Mouse (Mus musculus) embryonic facial prominence, embryonic 11.5 days (tissue): ENCODE results near the gene Casq2. TPM values are rescaled to one million over a fixed set of nuclear protein-coding genes. Genes with fewer than 3 reads are reported as not detected.

ENCODE experiments used
- ATAC-seq: fragments of 200-750 bp; cut with Nextera tagmentation; replicated peaks from 2 replicates; pipeline ENCODE4 v1.8.0; 2017; ENCODE audit warnings: low read depth; ENCODE audit not compliant: insufficient number of reproducible peaks, low FRiP score, low TSS enrichment
- DNase-seq: peaks from one replicate; pipeline ENCODE4 v3.0.0-alpha.2; 2015; ENCODE audit warnings: low spot score
- H3K27ac ChIP-seq: fragments of 300-500 bp; sonication (generic); replicated peaks from 2 replicates; pipeline ENCODE4 v1.5.1; 2014; ENCODE audit warnings: mild to moderate bottlenecking, low read depth, low read length, control low read depth
- H3K27me3 ChIP-seq: fragments of 300-500 bp; sonication (generic); 2 replicates; pipeline ENCODE4 v1.6.1; 2014; ENCODE audit warnings: mild to moderate bottlenecking, low read length, moderate library complexity, mixed read lengths; ENCODE audit not compliant: control insufficient read depth, insufficient read depth
- H3K36me3 ChIP-seq: fragments of 300-500 bp; sonication (generic); replicated peaks from 2 replicates; pipeline ENCODE4 v1.6.1; 2014; ENCODE audit warnings: low read depth, mild to moderate bottlenecking, low read length, moderate library complexity, mixed read lengths; ENCODE audit not compliant: control insufficient read depth, insufficient read depth
- H3K4me1 ChIP-seq: fragments of 300-500 bp; sonication (generic); 2 replicates; pipeline ENCODE4 v1.6.1; 2014; ENCODE audit warnings: low read length, mixed read lengths; ENCODE audit not compliant: control insufficient read depth, insufficient read depth
- H3K4me2 ChIP-seq: fragments of 300-500 bp; sonication (generic); 2 replicates; pipeline ENCODE4 v1.6.1; 2014; ENCODE audit warnings: low read depth, mild to moderate bottlenecking, control low read depth, low read length, moderate library complexity
- H3K4me3 ChIP-seq: fragments of 300-500 bp; sonication (generic); 2 replicates; pipeline ENCODE4 v1.5.1; 2014; ENCODE audit warnings: low read depth, low read length, control low read depth
- H3K9ac ChIP-seq: fragments of 300-500 bp; sonication (generic); replicated peaks from 2 replicates; pipeline ENCODE4 v1.6.1; 2014; ENCODE audit warnings: mild to moderate bottlenecking, control low read depth, low read length
- H3K9me3 ChIP-seq: fragments of 300-500 bp; sonication (generic); replicated peaks from 2 replicates; pipeline ENCODE4 v1.6.1; 2016; ENCODE audit warnings: mild to moderate bottlenecking, low read length, inconsistent platforms, mixed read lengths; ENCODE audit not compliant: control insufficient read depth
- WGBS: fragments of 180-500 bp; shearing (Covaris S2); extraction: QIAGEN DNeasy Blood & Tissue Kit; methylation state at CpG from one replicate; pipeline ENCODE4 v1.1.7; 2014; 5-methylcytosine and 5-hydroxymethylcytosine counted together
- polyA plus RNA-seq: library from polyadenylated mRNA; unstranded; fragments of >200 nt; fragmentation: Nextera tagmentation; extraction: Ambion mirVana; gene quantifications from 2 replicates; pipeline ENCODE4 v1.2.1, GENCODE M21; 2014

The Casq2 gene
- polyA plus RNA-seq, 1 experiment from 2014 or later = 2.3 TPM

DNA sequence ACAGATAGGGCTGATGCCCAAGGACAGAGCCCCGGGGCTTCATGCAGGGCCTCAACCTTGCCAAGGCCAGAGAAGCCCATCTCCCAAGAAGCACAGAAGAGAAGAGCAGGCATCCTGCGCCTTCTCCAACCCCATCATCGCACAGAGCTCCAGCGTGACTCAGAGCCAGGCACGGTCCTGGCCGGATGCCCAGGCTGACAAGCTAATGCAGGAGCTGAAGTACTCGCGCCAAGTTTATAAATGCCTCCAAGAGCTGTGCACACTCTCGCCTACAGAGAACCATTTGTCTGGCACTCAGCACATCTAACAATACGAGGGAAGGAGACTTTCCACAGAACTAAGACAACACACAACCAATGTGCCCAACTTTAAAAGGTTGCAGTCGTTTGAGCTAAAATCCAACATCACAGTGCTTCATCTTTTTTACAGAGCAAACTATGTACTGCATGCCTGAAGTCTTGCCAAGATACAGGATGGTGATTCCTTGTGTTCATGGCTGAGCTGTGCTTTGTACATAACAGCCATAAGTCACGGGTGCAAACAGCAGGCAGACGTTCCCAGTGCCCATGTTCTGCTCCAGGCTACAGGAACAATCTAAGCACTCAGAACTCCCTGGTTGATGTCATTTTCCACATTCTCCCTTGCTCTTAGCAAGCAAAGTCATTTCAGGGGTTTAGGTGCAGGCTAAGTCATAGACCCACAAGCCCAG is 83.1 kb downstream of the Casq2 start:
- H3K4me1 ChIP-seq = no peaks in the 10 kb centered on the region
- H3K36me3 ChIP-seq = no peaks in the 10 kb centered on the region
- H3K9ac ChIP-seq = no peak overlapping the region
- WGBS = 86% methylated on average over 13 of the region's 13 CpGs
- H3K4me2 ChIP-seq = no peak overlapping the region
- H3K27ac ChIP-seq = no peak overlapping the region
- ATAC-seq = no peak
- no peaks in the 10 kb centered on the region for H3K9me3 ChIP-seq
- H3K4me3 ChIP-seq = no peak overlapping the region
- DNase-seq = no peak
- no peaks in the 10 kb centered on the region for H3K27me3 ChIP-seq

DNA sequence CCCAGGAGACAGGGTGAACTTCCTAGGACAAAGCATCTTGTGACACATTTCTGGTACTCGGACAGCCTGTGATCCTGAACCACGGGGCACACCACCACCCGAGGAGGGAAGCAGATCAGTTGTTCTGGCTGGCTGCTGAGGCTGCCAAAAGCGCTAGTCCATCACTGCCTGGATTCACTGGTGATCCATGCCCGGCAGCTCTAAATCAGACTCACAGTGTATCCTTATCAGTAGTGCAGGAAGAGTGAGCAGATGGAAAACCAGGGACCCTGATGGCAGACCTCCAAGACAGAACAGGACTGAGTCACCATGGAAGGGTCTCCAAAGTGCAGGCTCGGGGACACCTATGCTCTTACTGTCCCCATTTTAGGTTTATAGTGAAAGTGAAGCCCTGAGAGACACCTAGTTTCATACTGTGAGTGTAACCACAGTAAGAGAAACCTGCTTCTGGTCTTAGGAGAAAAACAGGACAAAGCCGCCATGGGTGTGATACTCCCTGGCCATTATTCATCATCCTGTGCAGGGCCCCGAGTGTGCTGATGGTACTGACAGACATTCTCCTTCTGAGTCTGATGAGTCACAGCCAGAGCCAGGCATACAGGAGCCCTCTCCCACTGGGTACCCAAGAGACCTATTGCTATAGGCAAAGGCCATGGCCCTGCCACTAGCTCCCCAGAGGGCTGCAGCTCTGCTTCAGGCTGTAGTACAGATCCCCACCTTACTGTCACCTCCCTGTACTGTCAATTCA is 88.1 kb downstream of the Casq2 start:
- no peaks in the 10 kb centered on the region for H3K4me1 ChIP-seq
- ATAC-seq (no peak), DNase-seq (no peak)
- no peaks in the 10 kb centered on the region for H3K27me3 ChIP-seq
- H3K36me3 ChIP-seq = no peaks in the 10 kb centered on the region
- H3K9ac ChIP-seq = no peak overlapping the region
- no peak overlapping the region for H3K4me3 ChIP-seq
- WGBS = 86% methylated on average over 8 of the region's 8 CpGs
- no peak overlapping the region for H3K27ac ChIP-seq
- no peaks in the 10 kb centered on the region for H3K9me3 ChIP-seq
- H3K4me2 ChIP-seq = no peak overlapping the region

DNA sequence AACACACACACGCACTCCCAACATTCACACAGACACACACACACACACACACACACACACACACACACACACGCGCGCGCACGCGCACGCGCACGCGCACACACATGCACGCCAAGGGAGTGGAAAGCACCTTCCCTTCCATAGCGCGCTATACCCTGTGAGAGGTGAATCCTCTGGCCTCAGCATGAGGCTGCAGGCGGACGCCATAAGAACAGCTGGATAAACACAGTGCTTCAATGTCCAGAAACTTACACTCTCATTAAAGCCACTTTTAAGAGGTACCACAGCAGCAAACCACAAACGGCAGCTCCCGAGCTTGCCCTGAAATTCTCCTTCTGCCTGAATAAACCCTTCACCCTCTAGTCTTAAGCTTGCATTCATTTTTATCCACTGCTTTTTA is 89.5 kb downstream of the Casq2 start:
- H3K4me3 ChIP-seq = no peak overlapping the region
- no peak overlapping the region for H3K27ac ChIP-seq
- no peaks in the 10 kb centered on the region for H3K36me3 ChIP-seq
- WGBS = 87% methylated on average over 15 of the region's 18 CpGs
- ATAC-seq (no peak), DNase-seq (no peak)
- no peaks in the 10 kb centered on the region for H3K9me3 ChIP-seq
- no peaks in the 10 kb centered on the region for H3K27me3 ChIP-seq
- no peak overlapping the region for H3K9ac ChIP-seq
- no peaks in the 10 kb centered on the region for H3K4me1 ChIP-seq
- H3K4me2 ChIP-seq = no peak overlapping the region

DNA sequence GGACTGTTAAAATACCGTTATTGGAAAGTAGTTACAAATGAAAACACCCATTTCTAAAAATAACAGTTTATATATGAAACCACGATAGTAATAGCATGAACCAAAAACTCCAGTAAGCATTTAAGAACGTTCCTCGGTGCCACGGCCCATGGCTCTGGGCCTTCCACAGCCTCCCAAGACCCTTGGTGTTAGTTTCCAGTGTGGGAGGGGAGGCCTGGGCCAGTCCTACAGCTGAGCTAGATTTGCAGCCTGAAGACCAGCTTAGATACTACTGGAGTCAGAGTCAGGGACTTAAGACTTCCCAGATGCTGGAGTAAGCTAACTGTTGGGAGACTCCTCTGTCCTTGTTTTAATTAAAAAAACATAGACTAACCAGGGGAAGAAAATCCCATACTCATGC is 89.9 kb downstream of the Casq2 start:
- H3K27ac ChIP-seq = no peak overlapping the region
- no peak for ATAC-seq
- no peak overlapping the region for H3K4me3 ChIP-seq
- DNase-seq = no peak
- no peaks in the 10 kb centered on the region for H3K9me3 ChIP-seq
- H3K27me3 ChIP-seq = no peaks in the 10 kb centered on the region
- no peaks in the 10 kb centered on the region for H3K4me1 ChIP-seq
- WGBS = 74% methylated on average over 5 of the region's 5 CpGs
- H3K9ac ChIP-seq = no peak overlapping the region
- H3K36me3 ChIP-seq = no peaks in the 10 kb centered on the region
- H3K4me2 ChIP-seq = no peak overlapping the region

DNA sequence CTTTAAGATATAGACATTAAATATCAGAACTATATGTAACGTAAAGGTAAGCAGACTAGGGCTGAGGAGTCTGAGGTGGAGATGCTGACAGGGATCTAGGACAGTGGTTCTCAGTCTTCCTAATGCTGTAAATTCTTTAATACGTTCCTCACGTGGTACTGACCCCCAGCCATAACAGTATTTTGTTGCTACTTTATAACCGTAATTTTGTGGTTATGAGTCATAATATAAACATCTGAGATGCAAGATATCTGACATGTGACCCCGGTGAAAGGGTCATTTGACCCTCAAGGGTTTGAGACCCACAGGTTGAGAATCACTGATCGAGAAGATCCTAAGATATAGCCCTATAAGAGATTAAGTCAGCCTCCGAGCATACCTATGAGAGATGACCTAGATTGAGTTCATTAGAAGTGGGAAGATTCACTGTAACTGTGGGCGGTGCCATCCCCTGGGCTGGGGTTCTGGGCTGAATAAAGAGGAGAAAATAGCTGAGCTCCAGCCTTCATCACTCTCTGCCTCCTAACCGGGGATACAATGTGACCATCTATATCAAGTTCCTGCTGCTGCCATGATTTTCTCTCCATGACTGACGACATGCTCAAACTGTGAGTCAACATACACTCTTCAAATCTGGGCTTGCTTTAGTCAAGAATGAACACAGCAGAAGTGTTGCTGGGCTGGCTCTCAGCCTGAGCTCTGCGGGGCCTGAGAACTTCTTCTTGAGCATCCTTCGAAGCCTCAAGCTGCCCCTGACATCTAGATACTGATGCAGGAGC is 91.8 kb downstream of the Casq2 start:
- Histone ChIP-seq H3K27me3 (no peaks in the 10 kb centered on the region), H3K36me3 (no peaks in the 10 kb centered on the region; the same call in 1 of the 2 replicates), H3K9me3 (no peaks in the 10 kb centered on the region), H3K9ac (no peak overlapping the region), H3K27ac (no peak overlapping the region), H3K4me3 (no peak overlapping the region), H3K4me2 (no peak overlapping the region), H3K4me1 (no peaks in the 10 kb centered on the region)
- DNase-seq (no peak), ATAC-seq (no peak)
- WGBS = 93% methylated on average over 12 of the region's 12 CpGs

DNA sequence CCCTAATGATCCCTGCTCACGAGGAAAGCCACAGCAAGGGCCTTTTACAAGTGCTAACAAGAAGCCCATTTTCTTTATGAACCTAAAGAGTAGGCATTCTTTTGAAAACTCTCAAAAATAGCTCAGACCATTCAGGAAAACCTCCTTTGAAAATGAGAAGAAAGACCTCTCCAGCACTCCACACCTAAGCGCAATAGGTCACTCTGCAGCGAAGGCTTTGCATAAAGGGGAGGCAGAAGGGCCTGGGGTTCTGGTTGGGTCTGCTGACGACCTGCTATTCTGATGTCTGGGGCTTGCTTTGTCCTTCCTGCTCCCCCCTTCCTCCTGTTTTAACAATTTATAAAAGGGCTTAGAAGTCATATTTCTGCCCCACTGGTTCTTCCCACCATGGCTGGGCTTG is 93.7 kb downstream of the Casq2 start:
- H3K9me3 ChIP-seq = no peaks in the 10 kb centered on the region
- H3K4me2 ChIP-seq = no peak overlapping the region
- H3K4me1 ChIP-seq = no peaks in the 10 kb centered on the region
- H3K4me3 ChIP-seq = no peak overlapping the region
- H3K27ac ChIP-seq = no peak overlapping the region
- H3K36me3 ChIP-seq = no peaks in the 10 kb centered on the region; the same call in 1 of the 2 replicates
- H3K27me3 ChIP-seq = no peaks in the 10 kb centered on the region
- 78% methylated on average over 4 of the region's 4 CpGs for WGBS
- no peak overlapping the region for H3K9ac ChIP-seq
- DNase-seq (no peak), ATAC-seq (no peak)

DNA sequence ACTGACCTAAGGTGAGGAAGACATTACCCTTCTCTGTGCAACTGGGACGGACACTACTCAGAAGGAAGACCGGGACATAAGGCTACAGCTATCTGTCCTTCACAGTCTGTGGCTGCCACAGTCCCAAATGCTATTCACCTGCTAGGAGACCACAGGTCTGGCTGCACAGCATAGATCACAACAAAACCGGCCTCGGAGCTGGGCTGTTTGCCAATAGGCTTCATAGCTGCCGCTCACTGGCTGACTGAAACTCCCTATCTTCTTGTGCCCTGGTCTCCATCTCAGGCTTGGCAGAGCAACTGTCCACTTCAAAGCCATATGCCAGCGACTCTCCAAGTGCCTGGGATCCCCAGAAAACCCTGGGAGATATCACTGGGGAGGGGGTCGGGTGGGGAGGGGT is 94.5 kb downstream of the Casq2 start:
- Histone ChIP-seq H3K4me3 (no peak overlapping the region), H3K4me2 (no peak overlapping the region), H3K9ac (no peak overlapping the region), H3K9me3 (no peaks in the 10 kb centered on the region), H3K4me1 (no peaks in the 10 kb centered on the region), H3K27ac (no peak overlapping the region), H3K27me3 (no peaks in the 10 kb centered on the region), H3K36me3 (no peaks in the 10 kb centered on the region; the same call in 1 of the 2 replicates)
- DNase-seq = no peak
- ATAC-seq = no peak
- 84% methylated on average over 7 of the region's 7 CpGs for WGBS

DNA sequence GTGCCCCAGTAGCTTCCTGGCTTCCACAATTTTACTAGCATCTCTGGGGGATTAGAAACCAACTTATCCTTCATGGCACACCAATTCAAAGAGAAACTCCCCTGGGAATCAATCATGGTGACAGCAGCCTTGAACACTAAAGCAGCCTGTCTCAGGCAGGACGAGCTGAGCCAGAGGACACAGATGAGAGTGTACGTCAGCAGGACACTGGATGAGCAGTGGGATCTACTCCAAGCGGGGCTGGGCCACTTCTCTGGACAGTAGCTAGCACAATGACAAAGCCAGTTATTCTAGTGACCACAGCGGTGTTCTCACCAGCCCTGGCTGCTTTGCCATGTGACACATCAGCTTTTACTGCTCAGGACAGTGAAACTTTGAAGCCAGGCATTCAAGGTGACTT is 95.0 kb downstream of the Casq2 start:
- ATAC-seq (no peak), DNase-seq (no peak)
- no peaks in the 10 kb centered on the region for H3K4me1 ChIP-seq
- no peaks in the 10 kb centered on the region; the same call in 1 of the 2 replicates for H3K36me3 ChIP-seq
- no peak overlapping the region for H3K4me3 ChIP-seq
- H3K9ac ChIP-seq = no peak overlapping the region
- WGBS = 89% methylated on average over 4 of the region's 4 CpGs
- H3K27me3 ChIP-seq = no peaks in the 10 kb centered on the region
- no peak overlapping the region for H3K27ac ChIP-seq
- no peaks in the 10 kb centered on the region for H3K9me3 ChIP-seq
- H3K4me2 ChIP-seq = no peak overlapping the region
